Mouse (Mus musculus) 3T3-L1 (cell line): ENCODE results near the gene Mfsd2a.

Experiments used
- DNase-seq: peaks from one replicate; pipeline ENCODE4 v3.0.0-alpha.2; 2015; ENCODE audit warnings: low read depth, low spot score

Gene Mfsd2a

GRCm38 (mm10) chr4:122933857-122934256 is 27.1 kb downstream of the Mfsd2a start:
- no peak for DNase-seq

- DNase-seq: no peak
Observed at GRCm38 (mm10) chr4:122933051-122933591, 27.9 kb downstream of the Mfsd2a start.

GRCm38 (mm10) chr4:122932239-122932978 is 28.6 kb downstream of the Mfsd2a start:
- DNase-seq: no peak

- DNase-seq: no peak
Observed at GRCm38 (mm10) chr4:122930939-122931590, 29.9 kb downstream of the Mfsd2a start.

- no peak for DNase-seq
Observed at GRCm38 (mm10) chr4:122923392-122924344, 37.3 kb downstream of the Mfsd2a start.

GRCm38 (mm10) chr4:122922841-122923240 is 38.1 kb downstream of the Mfsd2a start:
- DNase-seq: no peak

- no peak for DNase-seq
Observed at GRCm38 (mm10) chr4:122915985-122916384, 45.0 kb downstream of the Mfsd2a start.

GRCm38 (mm10) chr4:122914186-122914585 is 46.8 kb downstream of the Mfsd2a start:
- DNase-seq: peak; percentile 8

- DNase-seq: peak; percentile 11
Observed at GRCm38 (mm10) chr4:122912613-122913012, 48.4 kb downstream of the Mfsd2a start.

- DNase-seq: peak; percentile 33
Observed at GRCm38 (mm10) chr4:122910577-122910976, 50.4 kb downstream of the Mfsd2a start.

- DNase-seq: no peak
Observed at GRCm38 (mm10) chr4:122909572-122910189, 51.3 kb downstream of the Mfsd2a start.

- DNase-seq: no peak
Observed at GRCm38 (mm10) chr4:122905359-122905758, 55.6 kb downstream of the Mfsd2a start.

GRCm38 (mm10) chr4:122903709-122904108 is 57.3 kb downstream of the Mfsd2a start:
- no peak for DNase-seq

GRCm38 (mm10) chr4:122902156-122902555 is 58.8 kb downstream of the Mfsd2a start:
- DNase-seq: no peak

- DNase-seq: peak; percentile 88
Observed at GRCm38 (mm10) chr4:122898313-122898712, 62.7 kb downstream of the Mfsd2a start.

- no peak for DNase-seq
Observed at GRCm38 (mm10) chr4:122897750-122898149, 63.2 kb downstream of the Mfsd2a start.
